Mouse (Mus musculus) macrophage (primary cell): ENCODE measurements around the gene Lgals2. TPM values are rescaled to one million over a fixed set of nuclear protein-coding genes. Genes with fewer than 3 reads are reported as not detected.

Source experiments
- H3K27ac ChIP-seq: fragments of 350-480 bp; formaldehyde crosslinking; 2 replicates; pipeline ENCODE4 v1.9.0; 2021
- H3K36me3 ChIP-seq: fragments of 350-480 bp; formaldehyde crosslinking; 2 replicates; pipeline ENCODE4 v1.9.0; 2021; ENCODE audit errors: inconsistent target
- H3K4me3 ChIP-seq: fragments of 350-480 bp; formaldehyde crosslinking; 2 replicates; pipeline ENCODE4 v1.9.0; 2021; ENCODE audit errors: inconsistent target
- H3K79me2 ChIP-seq: fragments of 350-480 bp; formaldehyde crosslinking; 2 replicates; pipeline ENCODE4 v1.9.0; 2021; ENCODE audit errors: inconsistent target
- WGBS: methylation state at CpG from one replicate; pipeline ENCODE4 v1.1.7; 2026; ENCODE audit warnings: inconsistent platforms; ENCODE audit not compliant: missing documents; 5-methylcytosine and 5-hydroxymethylcytosine counted together
- polyA plus RNA-seq: library from polyadenylated mRNA; stranded (reverse); fragments of 250-400 nt; gene quantifications from 3 replicates; pipeline ENCODE4 v1.2.4, GENCODE M21; 2018; ENCODE audit warnings: inconsistent platforms

Lgals2 gene
- polyA plus RNA-seq, 1 experiment from 2014 or later, result not detected

DNA sequence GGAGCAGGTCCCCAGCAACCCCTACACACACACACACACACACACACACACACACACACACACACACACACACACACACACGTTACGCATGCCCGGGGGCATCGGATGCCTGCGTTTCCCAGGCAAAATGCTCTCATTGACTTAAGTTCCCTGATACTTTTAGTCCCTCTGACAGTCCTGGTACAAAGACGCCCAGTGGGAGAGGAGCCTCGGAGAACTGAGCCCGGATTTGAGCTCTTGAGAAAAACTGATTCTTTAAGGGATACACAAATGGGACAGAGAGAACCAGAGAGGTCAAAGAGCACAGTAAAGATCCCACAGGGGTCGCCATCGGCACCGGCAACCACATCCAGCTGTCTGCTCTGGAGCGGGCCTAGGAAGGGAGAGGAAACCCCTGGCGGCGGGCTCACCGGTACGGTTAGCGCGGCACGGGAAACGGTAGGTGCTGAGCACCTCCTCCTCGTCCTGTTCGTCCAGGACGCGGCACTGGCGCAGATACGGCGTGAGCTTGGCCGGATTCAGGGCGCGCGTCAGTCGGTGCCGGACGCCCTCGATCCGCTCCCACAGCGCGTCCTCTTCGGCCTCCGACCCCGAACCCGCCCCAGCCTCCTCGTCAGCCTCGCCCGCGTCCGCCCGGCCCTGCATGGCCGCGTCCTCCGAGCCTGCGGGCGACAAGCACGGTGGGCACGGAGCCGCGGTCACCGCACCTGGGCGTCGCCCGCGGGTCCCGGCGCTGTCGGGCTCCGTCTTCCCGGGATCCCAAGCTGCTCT is 53.2 kb downstream of the Lgals2 start:
- WGBS, result 8% methylated on average over 67 of the region's 67 CpGs
- no peak overlapping the region for H3K27ac ChIP-seq
- H3K79me2 ChIP-seq, result no peaks in the 10 kb centered on the region
- H3K4me3 ChIP-seq, result no peak overlapping the region
- H3K36me3 ChIP-seq, result no peaks in the 10 kb centered on the region

DNA sequence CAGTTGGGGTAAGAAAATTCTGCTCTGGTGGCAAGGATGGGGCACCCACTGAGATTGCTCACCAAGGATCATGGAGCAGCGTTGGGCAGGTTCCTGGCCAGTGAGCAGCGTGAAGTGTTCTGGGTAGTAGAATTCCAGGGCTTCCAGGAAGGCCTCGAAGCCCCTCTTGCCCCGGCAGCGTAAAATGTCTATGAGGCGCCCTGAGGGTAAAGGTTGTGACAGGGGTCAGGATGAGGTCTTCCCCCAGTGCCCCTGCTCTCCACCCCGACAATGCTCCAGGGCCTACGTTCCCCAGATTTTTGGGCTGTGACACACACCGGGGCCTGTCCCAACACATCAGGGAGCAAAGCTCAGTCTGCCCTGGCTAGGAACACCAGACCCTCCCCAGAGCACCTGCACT is 53.8 kb downstream of the Lgals2 start:
- Histone ChIP-seq H3K36me3 (no peaks in the 10 kb centered on the region), H3K27ac (no peak overlapping the region), H3K4me3 (no peak overlapping the region), H3K79me2 (no peaks in the 10 kb centered on the region)
- 96% methylated on average over 9 of the region's 9 CpGs for WGBS

Other genes with a start within 250 kb of the Lgals2 start
- not detected in 3 replicates for gene Elfn2, start 136.8 kb downstream of the Lgals2 start, polyA plus RNA-seq
- 0.69 to 5.4 TPM (median 1.8 TPM) in 3 replicates for gene Mfng, start 82.1 kb downstream of the Lgals2 start, polyA plus RNA-seq
- 0.21 TPM in 1 of 3 replicates, not detected in the others for gene Card10, start 52.5 kb downstream of the Lgals2 start, polyA plus RNA-seq
- gene Cdc42ep1, start 12.9 kb downstream of the Lgals2 start, polyA plus RNA-seq, result not detected in 3 replicates
- 54.0 to 74.5 TPM (median 65.4 TPM) in 3 replicates for gene Gga1, start 21.7 kb upstream of the Lgals2 start, polyA plus RNA-seq
- gene Gm49510, start 44.1 kb upstream of the Lgals2 start, polyA plus RNA-seq, result 0.25 to 0.59 TPM in 2 of 3 replicates, not detected in the other
- 67.4 to 90.3 TPM (median 70.9 TPM) in 3 replicates for gene Sh3bp1, start 44.2 kb upstream of the Lgals2 start, polyA plus RNA-seq
- gene Pdxp, start 58.4 kb upstream of the Lgals2 start, polyA plus RNA-seq, result 0.13 to 1.2 TPM (median 0.70 TPM) in 3 replicates
- gene Lgals1, start 71.2 kb upstream of the Lgals2 start, polyA plus RNA-seq, result 1,502 to 3,219 TPM (median 3,114 TPM) in 3 replicates
- 18.3 to 26.2 TPM (median 18.5 TPM) in 3 replicates for gene Nol12, start 79.4 kb upstream of the Lgals2 start, polyA plus RNA-seq
- 27.0 to 38.5 TPM (median 29.5 TPM) in 3 replicates for gene Triobp, start 92.2 kb upstream of the Lgals2 start, polyA plus RNA-seq
- 47.1 to 75.1 TPM (median 48.4 TPM) in 3 replicates for gene H1f0, start 172.9 kb upstream of the Lgals2 start, polyA plus RNA-seq
- not detected in 3 replicates for gene Galr3, start 186.4 kb upstream of the Lgals2 start, polyA plus RNA-seq
- gene Ankrd54, start 207.4 kb upstream of the Lgals2 start, polyA plus RNA-seq, result 3.9 to 9.7 TPM (median 8.3 TPM) in 3 replicates
- 92.1 to 130 TPM (median 96.7 TPM) in 3 replicates for gene Eif3l, start 219.7 kb upstream of the Lgals2 start, polyA plus RNA-seq